Mouse (Mus musculus) Patski (cell line): ENCODE results near the gene Pla2g2d. TPM values are rescaled to one million over a fixed set of nuclear protein-coding genes. Genes with fewer than 3 reads are reported as not detected.

Experiments
- ATAC-seq: fragments of 100-300 bp; one replicate; pipeline ENCODE4 v1.8.0; 2021
- CTCF ChIA-PET: fragments of 350-600 bp; sonication (Branson Sonifier 250); formaldehyde crosslinking; loops from one replicate; lab custom pipeline; 2022; ENCODE audit warnings: inconsistent platforms; lab: Charles Lee
- POLR2A ChIA-PET: fragments of 350-600 bp; sonication (Branson Sonifier 250); formaldehyde crosslinking; loops from one replicate; lab custom pipeline; 2022; ENCODE audit warnings: antibody characterized with exemption, inconsistent platforms; lab: Charles Lee
- DNase-seq: peaks from one replicate; pipeline ENCODE4 v3.0.0-alpha.2; 2011; ENCODE audit warnings: low read depth, low spot score
- H3K27me3 ChIP-seq: fragments of 371-371 bp; one replicate; pipeline ENCODE4 v1.5.1; 2021
- CTCF ChIP-seq: fragments of 100-300 bp; IDR thresholded peaks from one replicate; pipeline ENCODE4 v1.5.1; 2021
- in situ Hi-C: fragments of 300-500 bp; cut with MboI; formaldehyde crosslinking; loops from 3 replicates; pipeline ENCODE4 v1.11.1; 2018; ENCODE audit warnings: low pct_unique_long_range_greater_than_20kb, mixed read lengths
- polyA plus RNA-seq: library from polyadenylated mRNA; unstranded; gene quantifications from one replicate; pipeline ENCODE4 v1.2.3, GENCODE M21; 2021

Pla2g2d gene
- polyA plus RNA-seq, 1 experiment from 2014 or later, result 0.03 TPM

DNA sequence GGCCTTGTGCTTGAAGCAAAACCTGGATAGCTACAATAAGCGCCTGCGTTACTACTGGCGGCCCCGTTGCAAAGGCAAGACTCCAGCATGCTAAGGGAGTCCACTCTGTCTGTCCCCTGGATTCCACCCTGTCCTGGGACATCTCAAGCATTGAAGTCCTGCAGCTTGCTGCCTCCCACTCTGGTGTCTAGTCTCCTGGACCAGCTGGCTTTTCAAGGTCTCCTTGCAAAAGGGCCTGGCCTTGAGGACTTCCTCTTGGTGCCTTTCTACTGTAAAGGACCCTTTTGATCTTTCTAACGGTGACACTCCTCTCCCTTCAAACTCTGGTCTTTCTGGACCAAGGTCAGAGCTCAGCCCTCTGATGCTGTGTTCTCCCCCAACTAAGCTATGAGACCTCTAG, 4.8 kb downstream of the Pla2g2d start:
- H3K27me3 ChIP-seq, result peaks cover 6% of the 10 kb centered on the region
- ATAC-seq, result no peak
- DNase-seq, result no peak
- CTCF ChIA-PET, result no interaction called here
- POLR2A ChIA-PET, result interaction anchor here (0.6 kb wide), 1 partner anchor 78 kb away, joined by 3 read pairs; no protein-coding TSS in a partner anchor
- TF ChIP-seq CTCF, result no peak
- in situ Hi-C loops, result no loop called here

- no peak for TF ChIP-seq CTCF
- in situ Hi-C loops, result no loop called here
- ChIA-PET CTCF (no interaction called here), POLR2A (no interaction called here)
- peaks cover 6% of the 10 kb centered on the region for H3K27me3 ChIP-seq
- no peak for DNase-seq
- no peak for ATAC-seq
These were observed 6.6 kb downstream of the Pla2g2d start for GRCm38 (mm10) chr4:138782098-138782497.

DNA sequence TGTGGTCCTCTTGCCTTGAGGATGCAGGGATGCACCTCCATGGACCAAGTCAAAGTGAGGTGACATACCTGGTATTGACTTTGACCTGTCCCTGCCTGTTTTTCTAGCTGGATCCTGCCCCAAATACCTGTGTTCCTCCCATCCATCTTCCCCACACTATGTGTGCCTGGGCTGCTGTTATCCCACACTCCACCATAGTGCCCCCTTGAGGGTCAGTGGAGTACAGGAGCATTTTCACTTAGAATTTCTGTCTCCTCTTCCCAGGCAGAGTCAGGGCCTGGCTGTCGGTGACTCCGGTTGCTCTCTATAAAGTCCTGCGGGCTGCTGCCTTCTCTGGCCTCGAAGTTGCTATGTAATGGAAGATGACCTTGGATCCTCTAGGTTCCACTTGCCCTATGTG, 10.2 kb downstream of the Pla2g2d start:
- TF ChIP-seq CTCF, result no peak
- no peak for ATAC-seq
- H3K27me3 ChIP-seq, result no peaks in the 10 kb centered on the region
- DNase-seq, result no peak
- CTCF ChIA-PET, result no interaction called here
- POLR2A ChIA-PET, result no interaction called here
- in situ Hi-C loops, result no loop called here

- POLR2A ChIA-PET, result no interaction called here
- TF ChIP-seq CTCF, result no peak
- no peaks in the 10 kb centered on the region for H3K27me3 ChIP-seq
- no peak for DNase-seq
- ATAC-seq, result no peak
- in situ Hi-C loops, result no loop called here
- CTCF ChIA-PET, result no interaction called here
These were observed 10.6 kb downstream of the Pla2g2d start for GRCm38 (mm10) chr4:138786141-138786540.

- ATAC-seq, result no peak
- CTCF ChIA-PET, result no interaction called here
These were observed 12.8 kb downstream of the Pla2g2d start for GRCm38 (mm10) chr4:138788381-138788780.

GRCm38 (mm10) chr4:138791452-138791851, 15.9 kb downstream of the Pla2g2d start:
- TF ChIP-seq CTCF, result no peak
- ATAC-seq (no peak), DNase-seq (no peak)
- ChIA-PET CTCF (no interaction called here), POLR2A (interaction anchor here (0.7 kb wide), 1 partner anchor 19 kb away, joined by 3 read pairs; no protein-coding TSS in a partner anchor)
- no peaks in the 10 kb centered on the region for H3K27me3 ChIP-seq
- in situ Hi-C loops, result no loop called here

More at GRCm38 (mm10) chr4:138788381-138788780, 12.8 kb downstream of the Pla2g2d start:
- in situ Hi-C loops, result no loop called here
- TF ChIP-seq CTCF, result no peak
- no peaks in the 10 kb centered on the region for H3K27me3 ChIP-seq
- DNase-seq, result no peak
- POLR2A ChIA-PET, result interaction anchor here (1.0 kb wide), 1 partner anchor 16 kb away, joined by 3 read pairs; no protein-coding TSS in a partner anchor

DNA sequence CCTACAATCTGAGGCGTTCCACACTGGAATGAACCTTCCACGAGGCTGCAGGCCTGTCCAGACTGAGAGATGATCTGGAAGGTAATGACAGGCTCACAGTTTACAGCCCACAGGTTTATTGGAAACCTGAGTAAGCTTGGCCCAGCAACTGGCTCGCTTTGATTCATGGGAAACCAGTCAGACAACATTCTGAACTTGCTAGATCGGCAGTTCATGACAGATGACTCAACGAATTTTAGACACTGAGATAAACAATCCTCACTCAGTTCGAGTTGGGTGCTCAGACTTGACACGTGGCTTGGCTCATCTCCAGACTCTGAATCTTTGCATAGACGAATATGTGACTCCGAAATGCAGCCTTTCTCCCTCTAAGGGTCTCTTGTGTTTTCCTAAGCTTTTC, 17.1 kb downstream of the Pla2g2d start:
- no peak for ATAC-seq
- H3K27me3 ChIP-seq, result no peaks in the 10 kb centered on the region
- ChIA-PET POLR2A (no interaction called here), CTCF (no interaction called here)
- no peak for DNase-seq
- in situ Hi-C loops, result no loop called here
- no peak for TF ChIP-seq CTCF

- POLR2A ChIA-PET, result no interaction called here
- no peak for TF ChIP-seq CTCF
- no peaks in the 10 kb centered on the region for H3K27me3 ChIP-seq
- ATAC-seq, result no peak
- in situ Hi-C loops, result no loop called here
- no peak for DNase-seq
- CTCF ChIA-PET, result no interaction called here
These were observed 17.7 kb downstream of the Pla2g2d start for GRCm38 (mm10) chr4:138793276-138793675.

GRCm38 (mm10) chr4:138794344-138794743, 18.8 kb downstream of the Pla2g2d start:
- no peak for DNase-seq
- ChIA-PET POLR2A (no interaction called here), CTCF (no interaction called here)
- no peaks in the 10 kb centered on the region for H3K27me3 ChIP-seq
- no peak for ATAC-seq
- TF ChIP-seq CTCF, result no peak
- in situ Hi-C loops, result no loop called here

DNA sequence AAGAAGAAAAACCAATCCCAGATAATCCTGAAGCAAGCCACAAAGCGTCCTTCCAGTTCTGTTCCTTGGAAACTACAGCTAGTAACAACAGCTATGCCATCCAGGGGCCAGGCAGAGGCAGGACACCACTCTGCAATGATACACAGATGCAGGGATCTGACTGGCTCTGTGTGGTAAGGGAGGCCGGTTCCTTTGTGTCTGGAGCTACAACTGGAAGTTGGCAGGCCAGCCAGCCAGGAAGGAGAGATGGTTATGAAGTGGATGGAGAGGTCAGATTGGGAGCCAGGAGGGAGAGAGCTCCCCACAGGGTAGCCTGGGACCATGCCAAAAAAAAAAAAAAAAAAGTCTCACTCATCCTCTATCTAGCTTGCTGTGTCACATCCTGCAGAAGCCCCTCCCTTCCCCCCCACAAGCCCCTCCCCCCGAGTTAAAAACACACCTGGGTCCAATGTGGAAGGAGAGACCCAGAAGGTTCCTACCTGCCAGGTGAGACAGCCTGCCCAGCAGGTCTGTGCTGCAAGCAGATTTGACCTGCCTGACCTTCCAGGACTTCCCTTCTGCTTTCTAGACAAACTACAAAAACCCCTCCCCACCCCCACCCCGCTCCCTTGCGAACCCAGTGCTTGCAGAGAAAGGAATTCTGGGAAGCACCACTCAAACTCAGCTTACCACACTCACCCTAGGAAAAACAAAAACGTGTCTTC, 21.1 kb downstream of the Pla2g2d start:
- in situ Hi-C loops, result no loop called here
- ChIA-PET CTCF (no interaction called here), POLR2A (no interaction called here)
- no peak for TF ChIP-seq CTCF
- no peaks in the 10 kb centered on the region for H3K27me3 ChIP-seq
- DNase-seq (no peak), ATAC-seq (no peak)

GRCm38 (mm10) chr4:138797217-138797570, 21.7 kb downstream of the Pla2g2d start:
- ATAC-seq (no peak), DNase-seq (no peak)
- ChIA-PET POLR2A (no interaction called here), CTCF (no interaction called here)
- in situ Hi-C loops, result no loop called here
- TF ChIP-seq CTCF, result no peak
- no peaks in the 10 kb centered on the region for H3K27me3 ChIP-seq
